Mouse (Mus musculus) lung, adult 2 months (tissue): ENCODE results near the gene Olfr66.

Experiments
- CTCF ChIP-seq: fragments of 200-500 bp; IDR thresholded peaks from 2 replicates; pipeline ENCODE4 v1.5.1; 2011; ENCODE audit warnings: mild to moderate bottlenecking, low read length, control low read depth; ENCODE audit not compliant: insufficient read depth
- POLR2A ChIP-seq: fragments of 200-500 bp; IDR thresholded peaks from 2 replicates; pipeline ENCODE4 v1.6.1; 2011; ENCODE audit warnings: low read depth, mild to moderate bottlenecking, control low read depth, low read length, borderline replicate concordance; ENCODE audit errors: extremely low read depth

DNA sequence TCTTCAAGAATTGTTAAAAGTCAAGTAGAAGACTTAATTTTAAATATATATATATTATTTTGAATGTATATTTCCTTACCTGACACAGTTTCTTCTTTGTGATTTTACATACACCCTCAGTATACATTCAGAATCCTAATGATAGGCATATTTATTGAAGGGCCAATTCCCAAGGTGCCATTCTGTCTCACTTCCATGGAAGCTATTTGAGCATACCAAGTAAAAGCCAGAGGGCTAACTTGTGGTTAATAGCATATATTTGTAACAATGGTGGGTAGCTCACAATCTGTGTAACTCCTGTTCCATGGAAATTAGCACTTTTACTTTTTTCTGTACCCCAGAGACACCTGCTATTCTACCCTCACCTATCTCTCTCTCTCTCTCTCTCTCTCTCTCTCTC lies at the start of gene Olfr66:
- TF ChIP-seq POLR2A (no peak), CTCF (no peak)
